Mouse (Mus musculus) retina, adult 2 months (tissue): ENCODE measurements around the gene Myl4.

Source experiments
- DNase-seq: peaks from one replicate; pipeline ENCODE4 v3.0.0-alpha.2; 2012; ENCODE audit warnings: low read depth, low spot score

Gene Myl4

DNA sequence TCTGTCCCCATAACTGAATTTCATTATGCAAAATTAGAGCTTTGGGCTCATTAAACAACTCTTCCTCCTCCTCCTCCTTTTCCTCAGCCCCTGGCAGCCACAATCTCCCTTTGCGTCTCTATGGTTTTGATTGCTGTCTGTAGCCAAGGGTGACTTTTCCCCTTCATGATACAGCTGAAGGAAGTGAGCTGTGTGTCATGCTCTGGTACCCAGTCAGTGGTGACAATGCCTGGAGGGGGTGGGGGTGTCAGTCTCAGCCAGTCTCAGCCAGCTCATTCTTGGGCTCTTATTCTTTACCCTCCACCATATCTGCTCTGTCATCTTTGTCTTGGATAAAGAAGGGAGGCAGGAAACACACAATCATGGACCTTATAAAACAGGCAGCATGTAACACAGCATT is 80.8 kb downstream of the Myl4 start:
- DNase-seq: no peak

DNA sequence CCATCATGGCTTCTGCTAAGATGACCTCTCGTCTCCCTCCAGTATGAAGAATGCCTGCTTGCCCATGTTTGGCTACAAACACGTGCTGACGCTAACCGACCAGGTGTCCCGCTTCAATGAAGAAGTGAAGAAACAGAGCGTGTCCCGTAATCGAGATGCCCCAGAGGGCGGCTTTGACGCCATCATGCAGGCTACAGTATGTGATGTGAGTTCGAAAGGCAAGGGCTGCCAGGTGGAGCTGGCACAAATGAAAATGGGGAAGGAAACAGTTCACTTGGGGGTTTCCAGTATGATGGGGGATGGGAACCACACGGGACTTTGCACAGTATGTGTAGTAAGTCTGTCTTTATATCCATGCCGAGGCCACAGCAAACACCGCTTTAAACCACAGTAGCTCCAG is 86.5 kb downstream of the Myl4 start:
- DNase-seq: no peak

DNA sequence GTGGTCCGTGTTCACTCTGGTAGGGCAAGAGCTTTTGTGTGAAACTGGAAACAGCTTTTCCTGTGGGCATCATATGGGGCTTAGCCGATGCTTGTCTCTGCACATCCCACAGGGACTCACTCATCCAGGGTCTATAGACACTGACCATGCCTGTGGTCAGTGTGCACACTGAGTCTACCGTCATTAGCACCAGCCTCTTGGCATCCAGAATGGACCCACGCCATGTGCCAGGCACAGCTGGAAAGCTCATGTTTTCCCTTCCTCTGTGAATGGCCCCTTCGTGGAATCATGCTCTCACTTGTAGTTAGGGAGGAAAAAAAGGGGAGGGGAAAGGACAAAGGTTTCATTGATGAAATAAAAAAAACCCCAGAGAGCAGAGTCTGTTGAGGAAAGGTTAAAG is 87.5 kb downstream of the Myl4 start:
- DNase-seq: no peak

- no peak for DNase-seq
Observed at GRCm38 (mm10) chr11:104638906-104639305, 88.4 kb downstream of the Myl4 start.

- DNase-seq: no peak
Observed at GRCm38 (mm10) chr11:104639634-104640033, 89.2 kb downstream of the Myl4 start.

DNA sequence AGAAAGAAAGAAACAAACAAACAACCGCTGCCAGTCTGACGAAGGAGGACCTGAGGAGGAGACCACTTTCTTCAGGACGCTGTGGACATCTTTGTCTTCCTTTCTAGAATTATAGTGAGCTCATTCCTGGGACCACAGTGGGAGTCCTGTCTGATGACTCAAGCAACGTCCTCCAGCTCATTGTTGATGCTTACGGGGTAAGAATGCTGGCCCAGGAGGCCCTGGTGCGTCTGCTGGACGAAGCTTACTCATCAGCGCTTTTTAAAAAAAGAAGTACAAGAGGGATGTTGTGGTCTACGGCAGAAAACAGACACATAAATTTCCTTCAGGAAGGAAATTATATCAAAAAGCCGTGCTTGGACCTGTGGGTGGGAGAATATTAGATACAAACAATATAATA is 90.4 kb downstream of the Myl4 start:
- DNase-seq: no peak

DNA sequence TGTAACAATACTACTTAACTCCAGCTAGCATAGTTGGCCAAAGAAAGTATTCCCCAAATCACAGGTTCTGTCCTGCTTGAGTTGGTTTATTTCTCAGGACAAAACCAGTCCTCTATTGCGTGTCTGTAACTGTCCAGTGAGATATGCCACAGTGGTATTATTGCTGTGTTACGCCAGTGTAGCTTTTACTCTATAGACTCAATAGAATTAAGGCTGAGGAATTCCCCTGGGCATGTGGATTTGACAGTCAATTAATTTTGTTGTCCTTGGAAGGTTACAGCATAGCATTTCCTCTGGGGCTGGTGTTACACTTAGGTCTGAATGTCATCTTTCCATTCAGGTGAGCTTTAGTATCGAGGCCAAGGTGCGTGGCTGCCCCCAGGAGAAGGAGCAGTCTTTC is 92.8 kb downstream of the Myl4 start:
- DNase-seq: no peak
